8 mouse cellular contexts compared by ENCODE assay signal in genomic region chr13:112100592-112101420, GRCm38 (mm10).
DNase-seq lines count a peak whose midpoint lies in the region; ATAC-seq and TF ChIP-seq lines count a peak whose summit lies in the region.

No protein-coding gene starts in this region.

- peak overlapping the region; percentile 57 for H3K9ac ChIP-seq in forebrain, postnatal 0 days
- peak overlapping the region; percentile 81 for H3K9ac ChIP-seq in lung, embryonic 16.5 days (ENCODE audit: low read length)

- 2% methylated on average over 31 of the region's 31 CpGs for WGBS in forebrain, postnatal 0 days
- WGBS in hindbrain, embryonic 10.5 days, result 2% methylated on average over 31 of the region's 31 CpGs
- 3% methylated on average over 31 of the region's 31 CpGs for WGBS in lung, embryonic 16.5 days

- H3K9me3 ChIP-seq in forebrain, postnatal 0 days (ENCODE audit: low read length), result no peaks in the 10 kb centered on the region
- no peaks in the 10 kb centered on the region for H3K9me3 ChIP-seq in hindbrain, embryonic 10.5 days
- no peaks in the 10 kb centered on the region for H3K9me3 ChIP-seq in lung, embryonic 16.5 days (ENCODE audit: control insufficient read depth, low read length)

- DNase-seq in R1 (ENCODE audit: low read depth, low spot score), result peak; percentile 48
- peak; percentile 42 for DNase-seq in cerebellum, adult 9-10 months
- peak; percentile 75 for DNase-seq in forebrain, postnatal 0 days
- DNase-seq in hindbrain, embryonic 10.5 days (ENCODE audit: low spot score), result peak; percentile 78
- peak; percentile 18 for DNase-seq in layer of hippocampus, adult 9-10 months (ENCODE audit: low spot score)
- DNase-seq in ovary, adult 18-20 months (ENCODE audit: low spot score), result peak; percentile 70
- DNase-seq in thymus, postnatal 25 days, result peak; percentile 47

- H3K27ac ChIP-seq in forebrain, postnatal 0 days (ENCODE audit: low read depth, low read length), result peak overlapping the region; percentile 83
- peak overlapping the region; percentile 83 for H3K27ac ChIP-seq in hindbrain, embryonic 10.5 days
- H3K27ac ChIP-seq in lung, embryonic 16.5 days (ENCODE audit: low read length), result peak overlapping the region; percentile 95

- 0 out of 2 replicates have a peak, but pooled peaks cover 3% of the 10 kb centered on the region for H3K4me1 ChIP-seq in forebrain, postnatal 0 days (ENCODE audit: insufficient read depth)
- H3K4me1 ChIP-seq in hindbrain, embryonic 10.5 days (replicated peaks), result peaks cover 31% of the 10 kb centered on the region
- peaks cover 13% of the 10 kb centered on the region for H3K4me1 ChIP-seq in lung, embryonic 16.5 days (replicated peaks; ENCODE audit: control insufficient read depth, insufficient read depth, low read length)

- H3K4me3 ChIP-seq in forebrain, postnatal 0 days (ENCODE audit: low read depth, low read length), result peak overlapping the region; percentile 39
- peak overlapping the region; percentile 58 for H3K4me3 ChIP-seq in hindbrain, embryonic 10.5 days
- peak overlapping the region; percentile 60 for H3K4me3 ChIP-seq in lung, embryonic 16.5 days (ENCODE audit: low read length)

- peak overlapping the region; percentile 77 for H3K4me2 ChIP-seq in forebrain, postnatal 0 days (ENCODE audit: low read depth)
- H3K4me2 ChIP-seq in lung, embryonic 16.5 days (ENCODE audit: low read depth, low read length), result peak overlapping the region; percentile 95

- no peaks in the 10 kb centered on the region for H3K27me3 ChIP-seq in forebrain, postnatal 0 days (ENCODE audit: insufficient read depth, low read length)
- 0 out of 2 replicates have a peak, but pooled peaks cover 6% of the 10 kb centered on the region for H3K27me3 ChIP-seq in hindbrain, embryonic 10.5 days (ENCODE audit: insufficient read depth, poor library complexity, severe bottlenecking)
- H3K27me3 ChIP-seq in lung, embryonic 16.5 days (ENCODE audit: control insufficient read depth, insufficient read depth, low read depth, low read length), result no peaks in the 10 kb centered on the region

- TF ChIP-seq CTCF in forebrain, postnatal 0 days (IDR thresholded peaks at IDR 0.05; ENCODE audit: low read depth), result no peak

- peak; percentile 93 for ATAC-seq in forebrain, postnatal 0 days
- ATAC-seq in lung, embryonic 16.5 days (ENCODE audit: low read depth), result peak; percentile 86

- no peaks in the 10 kb centered on the region for H3K36me3 ChIP-seq in forebrain, postnatal 0 days (ENCODE audit: insufficient read depth)
- H3K36me3 ChIP-seq in hindbrain, embryonic 10.5 days, result no peaks in the 10 kb centered on the region
- no peaks in the 10 kb centered on the region for H3K36me3 ChIP-seq in lung, embryonic 16.5 days (ENCODE audit: control insufficient read depth, insufficient read depth, low read length)

Comparison
In these comparisons a context has a peak if more than half of its experiments do, and no peak if none do; other contexts are left out.
1. Peak in every context shown above with its lines: DNase-seq, ATAC-seq, H3K4me3 ChIP-seq and H3K27ac ChIP-seq.
2. DNase-seq: peak in every context shown above with its lines; median percentile 78 in hindbrain, embryonic 10.5 days; 75 in forebrain, postnatal 0 days; 70 in ovary, adult 18-20 months; 48 in R1; 47 in thymus, postnatal 25 days; 42 in cerebellum, adult 9-10 months; 18 in layer of hippocampus, adult 9-10 months.